Mouse (Mus musculus): Measurements from ENCODE around the gene Lrrc15.

DNA sequence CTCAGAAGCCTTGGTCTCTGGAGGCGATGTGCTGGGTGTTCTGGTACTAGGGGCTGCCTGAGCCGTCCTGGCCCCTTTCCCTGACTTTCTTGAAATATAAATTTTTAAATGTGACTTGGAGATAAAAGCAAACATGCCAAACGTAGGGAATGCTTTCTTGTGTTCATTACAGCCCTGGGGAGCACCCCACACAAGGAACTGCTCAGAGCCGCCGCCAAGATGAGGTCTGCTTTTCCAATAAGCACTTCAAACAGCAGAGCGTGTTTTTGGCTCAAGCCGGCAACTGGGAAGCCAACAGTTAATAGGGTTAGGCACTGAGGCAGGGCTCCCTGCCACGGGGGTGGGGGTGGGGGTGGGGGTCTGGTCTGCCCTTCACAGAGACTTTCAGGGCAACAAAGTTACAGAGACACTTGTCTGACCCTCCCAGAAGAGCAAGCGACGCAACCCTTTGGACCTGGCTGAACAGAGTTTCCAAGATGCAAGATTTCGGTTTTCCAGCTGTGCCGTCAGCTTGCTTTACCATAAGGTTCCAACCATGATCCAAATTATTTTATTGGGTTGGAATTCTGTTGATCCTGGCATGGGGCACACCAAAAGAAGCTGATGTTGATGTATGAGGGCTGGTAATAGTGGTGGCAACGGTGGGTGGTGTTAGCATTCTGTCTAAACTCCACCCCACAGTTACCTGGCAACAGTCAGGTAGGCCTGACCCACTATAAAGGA, 51.0 kb downstream of the Lrrc15 start:
- no peak for TF ChIP-seq CTCF (IDR thresholded peaks at IDR 0.05; ENCODE audit: extremely low read depth, insufficient read depth, insufficient read length, insufficient replicate concordance)
- no peak for TF ChIP-seq POLR2A (IDR thresholded peaks at IDR 0.05; ENCODE audit: low read depth, low read length)
